Mouse (Mus musculus) limb, embryonic 14.5 days (tissue): ENCODE measurements around the gene Actl11. TPM values are rescaled to one million over a fixed set of nuclear protein-coding genes. Genes with fewer than 3 reads are reported as not detected.

ENCODE experiments used
- ATAC-seq: fragments of 200-750 bp; cut with Nextera tagmentation; 2 replicates; pipeline ENCODE4 v1.8.0; 2017; ENCODE audit warnings: low read depth, moderate number of reproducible peaks, moderate TSS enrichment; ENCODE audit not compliant: low FRiP score
- DNase-seq: peaks from one replicate; pipeline ENCODE4 v3.0.0-alpha.2; 2015; ENCODE audit warnings: low spot score
- H3K27ac ChIP-seq: fragments of 300-500 bp; sonication (generic); replicated peaks from 2 replicates; pipeline ENCODE4 v1.5.1; 2014; ENCODE audit warnings: low read depth, mild to moderate bottlenecking, low read length, moderate library complexity, mixed read lengths
- H3K27me3 ChIP-seq: fragments of 300-500 bp; sonication (generic); 2 replicates; pipeline ENCODE4 v1.6.1; 2014; ENCODE audit warnings: low read length, mixed read lengths; ENCODE audit not compliant: control insufficient read depth, insufficient read depth
- H3K36me3 ChIP-seq: fragments of 300-500 bp; sonication (generic); 2 replicates; pipeline ENCODE4 v1.6.1; 2014; ENCODE audit warnings: mild to moderate bottlenecking, low read length, moderate library complexity, mixed read lengths; ENCODE audit not compliant: control insufficient read depth, insufficient read depth
- H3K4me1 ChIP-seq: fragments of 300-500 bp; sonication (generic); 2 replicates; pipeline ENCODE4 v1.6.1; 2014; ENCODE audit warnings: antibody characterized with exemption, low read length, mixed read lengths; ENCODE audit not compliant: control insufficient read depth, insufficient read depth
- H3K4me2 ChIP-seq: fragments of 300-500 bp; sonication (generic); replicated peaks from 2 replicates; pipeline ENCODE4 v1.6.1; 2014; ENCODE audit warnings: low read depth, mild to moderate bottlenecking, low read length, moderate library complexity; ENCODE audit not compliant: severe bottlenecking
- H3K4me3 ChIP-seq: fragments of 300-500 bp; sonication (generic); replicated peaks from 2 replicates; pipeline ENCODE4 v1.5.1; 2014; ENCODE audit warnings: low read length
- H3K9ac ChIP-seq: fragments of 300-500 bp; sonication (generic); 2 replicates; pipeline ENCODE4 v1.6.1; 2014; ENCODE audit warnings: mild to moderate bottlenecking, low read depth, low read length, moderate library complexity; ENCODE audit not compliant: severe bottlenecking
- H3K9me3 ChIP-seq: fragments of 300-500 bp; sonication (generic); 2 replicates; pipeline ENCODE4 v1.6.1; 2016; ENCODE audit warnings: low read length; ENCODE audit not compliant: control insufficient read depth
- POLR2A ChIP-seq: fragments of 200-500 bp; IDR thresholded peaks from 2 replicates; pipeline ENCODE4 v1.8.0; 2012; ENCODE audit warnings: inconsistent platforms, mild to moderate bottlenecking, moderate library complexity, borderline replicate concordance; ENCODE audit not compliant: insufficient read depth, insufficient read length; ENCODE audit errors: extremely low read depth
- WGBS: fragments of 180-500 bp; shearing (Covaris S2); extraction: QIAGEN DNeasy Blood & Tissue Kit; methylation state at CpG from one replicate; pipeline ENCODE4 v1.1.7; 2014; 5-methylcytosine and 5-hydroxymethylcytosine counted together
- polyA plus RNA-seq, 2 experiments: library from polyadenylated mRNA; depleted of rRNA in 1 of 2; stranded (reverse) in 1 of 2; unstranded in 1 of 2; fragments of >200 nt; fragmentation: Nextera tagmentation in 1 of 2; extraction: Ambion mirVana in 1 of 2; gene quantifications; 2 replicates each; pipeline versions ENCODE4 v1.2.1 to v1.2.3; 2012 to 2014

The Actl11 gene
- polyA plus RNA-seq, 2 experiments: not detected

DNA sequence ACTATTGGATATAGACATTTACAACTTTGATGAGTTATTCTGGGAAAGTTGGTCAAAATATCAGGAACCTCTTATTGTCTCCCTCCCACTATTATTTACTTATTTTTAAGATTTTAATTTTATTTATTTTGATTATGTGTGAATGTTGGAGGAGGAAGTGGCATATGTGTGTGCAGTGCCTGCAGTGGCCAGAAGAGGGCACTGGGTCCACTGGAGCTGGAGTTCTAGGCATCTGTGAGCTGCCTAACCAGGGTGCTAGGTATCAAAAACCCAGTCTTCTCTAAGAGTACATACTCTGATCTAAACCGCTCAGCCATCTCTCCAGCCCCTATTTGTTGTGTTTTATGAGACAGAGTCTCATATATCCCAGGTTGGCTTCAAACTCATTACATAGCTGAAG, 37.2 kb upstream of the Actl11 start:
- Histone ChIP-seq H3K36me3 (no peaks in the 10 kb centered on the region), H3K4me3 (no peak overlapping the region), H3K9me3 (no peaks in the 10 kb centered on the region), H3K27ac (no peak overlapping the region), H3K27me3 (no peaks in the 10 kb centered on the region), H3K9ac (no peak overlapping the region), H3K4me1 (no peaks in the 10 kb centered on the region), H3K4me2 (no peak overlapping the region)
- ATAC-seq: no peak
- TF ChIP-seq POLR2A: no peak
- no peak for DNase-seq
- WGBS: 100% methylated on average over 1 of the region's 1 CpGs

GRCm38 (mm10) chr9:107898563-107898962, 29.7 kb upstream of the Actl11 start:
- WGBS: 85% methylated on average over 10 of the region's 10 CpGs
- Histone ChIP-seq H3K27me3 (peaks cover 12% of the 10 kb centered on the region; the same call in 1 of the 2 replicates), H3K4me3 (no peak overlapping the region), H3K4me2 (no peak overlapping the region), H3K36me3 (peaks cover 14% of the 10 kb centered on the region; the same call in 1 of the 2 replicates), H3K27ac (no peak overlapping the region), H3K9me3 (no peaks in the 10 kb centered on the region), H3K4me1 (peaks cover 2% of the 10 kb centered on the region; the same call in 1 of the 2 replicates), H3K9ac (no peak overlapping the region)
- no peak for TF ChIP-seq POLR2A
- ATAC-seq (no peak), DNase-seq (no peak)

DNA sequence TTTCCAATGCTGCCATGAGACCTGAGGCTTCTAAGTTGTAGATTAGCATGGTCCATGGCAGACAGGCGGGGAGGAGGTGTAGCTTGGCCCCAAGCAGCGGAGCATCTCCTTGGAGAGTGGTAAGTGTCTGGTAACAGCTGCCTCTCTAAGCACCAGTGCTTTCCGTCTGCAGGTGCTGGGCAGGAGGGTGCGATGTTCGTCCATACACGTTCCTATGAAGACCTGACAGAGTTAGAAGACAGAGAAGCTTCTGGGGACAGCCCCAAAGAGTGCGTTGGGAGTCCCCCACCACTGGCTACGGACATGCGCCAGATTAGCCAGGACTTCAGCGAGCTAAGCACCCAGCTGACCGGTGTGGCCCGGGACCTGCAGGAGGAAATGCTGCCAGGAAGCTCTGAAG, 28.4 kb upstream of the Actl11 start:
- H3K27ac ChIP-seq: no peak overlapping the region
- H3K27me3 ChIP-seq: peaks cover 12% of the 10 kb centered on the region; the same call in 1 of the 2 replicates
- no peaks in the 10 kb centered on the region for H3K9me3 ChIP-seq
- no peak for TF ChIP-seq POLR2A
- H3K4me2 ChIP-seq: no peak overlapping the region
- H3K4me1 ChIP-seq: peaks cover 2% of the 10 kb centered on the region; the same call in 1 of the 2 replicates
- no peak overlapping the region for H3K9ac ChIP-seq
- 79% methylated on average over 12 of the region's 12 CpGs for WGBS
- no peak for DNase-seq
- ATAC-seq: no peak
- H3K36me3 ChIP-seq: peaks cover 14% of the 10 kb centered on the region; the same call in 1 of the 2 replicates
- H3K4me3 ChIP-seq: no peak overlapping the region

- H3K27ac ChIP-seq: no peak overlapping the region
- no peaks in the 10 kb centered on the region for H3K9me3 ChIP-seq
- 7% methylated on average over 36 of the region's 44 CpGs for WGBS
- TF ChIP-seq POLR2A: no peak
- H3K27me3 ChIP-seq: peaks cover 12% of the 10 kb centered on the region; the same call in 1 of the 2 replicates
- H3K36me3 ChIP-seq: peaks cover 14% of the 10 kb centered on the region; the same call in 1 of the 2 replicates
- peak; percentile 55; the same call in 1 of the 2 replicates for ATAC-seq
- peak overlapping the region; percentile 40 for H3K9ac ChIP-seq
- DNase-seq: peak; percentile 67
- H3K4me3 ChIP-seq: peak overlapping the region; percentile 33
- H3K4me2 ChIP-seq: peak overlapping the region; percentile 61
- peaks cover 5% of the 10 kb centered on the region for H3K4me1 ChIP-seq
Measured at GRCm38 (mm10) chr9:107900840-107901626, 27.2 kb upstream of the Actl11 start.

- H3K27ac ChIP-seq: no peak overlapping the region
- no peak for TF ChIP-seq POLR2A
- peaks cover 12% of the 10 kb centered on the region; the same call in 1 of the 2 replicates for H3K27me3 ChIP-seq
- WGBS: 14% methylated on average over 17 of the region's 17 CpGs
- peak overlapping the region; percentile 61 for H3K4me2 ChIP-seq
- no peaks in the 10 kb centered on the region for H3K9me3 ChIP-seq
- H3K36me3 ChIP-seq: peaks cover 14% of the 10 kb centered on the region; the same call in 1 of the 2 replicates
- ATAC-seq (no peak), DNase-seq (no peak)
- peaks cover 10% of the 10 kb centered on the region for H3K4me1 ChIP-seq
- H3K4me3 ChIP-seq: peak overlapping the region; percentile 33; the same call in 1 of the 2 replicates
- H3K9ac ChIP-seq: no peak overlapping the region
Measured at GRCm38 (mm10) chr9:107901627-107901914, 26.7 kb upstream of the Actl11 start.
